Mouse (Mus musculus) heart, embryonic 15.5 days (tissue): Measurements from ENCODE around the gene Ift122. TPM values are rescaled to one million over a fixed set of nuclear protein-coding genes. Genes with fewer than 3 reads are reported as not detected.
A peak's percentile ranks its signal among the peaks of the same experiment; 100 is the strongest.
"Not testable (repeated sequence)": the region's sequence is repeated elsewhere in the genome, so short reads cannot be mapped to it uniquely, and the experiment has no call there.

Experiments
- ATAC-seq: fragments of 200-750 bp; cut with Nextera tagmentation; replicated peaks from 2 replicates; pipeline ENCODE4 v1.8.0; 2017; ENCODE audit warnings: low read depth, moderate TSS enrichment; ENCODE audit not compliant: insufficient number of reproducible peaks, insufficient read depth, low FRiP score
- H3K27ac ChIP-seq: fragments of 300-500 bp; sonication (generic); 2 replicates; pipeline ENCODE4 v1.5.1; 2015; ENCODE audit warnings: mild to moderate bottlenecking, inconsistent platforms
- H3K27me3 ChIP-seq: fragments of 300-500 bp; sonication (generic); 2 replicates; pipeline ENCODE4 v1.6.1; 2015; ENCODE audit warnings: inconsistent platforms
- H3K36me3 ChIP-seq: fragments of 300-500 bp; sonication (generic); 2 replicates; pipeline ENCODE4 v1.6.1; 2015; ENCODE audit warnings: mild to moderate bottlenecking, inconsistent platforms
- H3K4me1 ChIP-seq: fragments of 300-500 bp; sonication (generic); replicated peaks from 2 replicates; pipeline ENCODE4 v1.6.1; 2015; ENCODE audit warnings: inconsistent platforms
- H3K4me2 ChIP-seq: fragments of 300-500 bp; sonication (generic); 2 replicates; pipeline ENCODE4 v1.6.1; 2015; ENCODE audit warnings: inconsistent platforms, mild to moderate bottlenecking, moderate library complexity
- H3K4me3 ChIP-seq: fragments of 300-500 bp; sonication (generic); 2 replicates; pipeline ENCODE4 v1.5.1; 2015; ENCODE audit warnings: mild to moderate bottlenecking, inconsistent platforms
- H3K9ac ChIP-seq: fragments of 300-500 bp; sonication (generic); 2 replicates; pipeline ENCODE4 v1.6.1; 2015; ENCODE audit warnings: mild to moderate bottlenecking, inconsistent platforms
- H3K9me3 ChIP-seq: fragments of 300-500 bp; sonication (generic); replicated peaks from 2 replicates; pipeline ENCODE4 v1.6.1; 2016; ENCODE audit warnings: inconsistent platforms
- WGBS: fragments of 180-500 bp; shearing (Covaris S2); methylation state at CpG from one replicate; pipeline ENCODE4 v1.1.7; 2015; ENCODE audit warnings: mixed read lengths; 5-methylcytosine and 5-hydroxymethylcytosine counted together
- polyA plus RNA-seq: library from polyadenylated mRNA; unstranded; fragments of >200 nt; fragmentation: Nextera tagmentation; extraction: Ambion mirVana; gene quantifications from 2 replicates; pipeline ENCODE4 v1.2.1, GENCODE M21; 2015

The Ift122 gene
- polyA plus RNA-seq, 1 experiment from 2014 or later = 18.4 TPM

DNA sequence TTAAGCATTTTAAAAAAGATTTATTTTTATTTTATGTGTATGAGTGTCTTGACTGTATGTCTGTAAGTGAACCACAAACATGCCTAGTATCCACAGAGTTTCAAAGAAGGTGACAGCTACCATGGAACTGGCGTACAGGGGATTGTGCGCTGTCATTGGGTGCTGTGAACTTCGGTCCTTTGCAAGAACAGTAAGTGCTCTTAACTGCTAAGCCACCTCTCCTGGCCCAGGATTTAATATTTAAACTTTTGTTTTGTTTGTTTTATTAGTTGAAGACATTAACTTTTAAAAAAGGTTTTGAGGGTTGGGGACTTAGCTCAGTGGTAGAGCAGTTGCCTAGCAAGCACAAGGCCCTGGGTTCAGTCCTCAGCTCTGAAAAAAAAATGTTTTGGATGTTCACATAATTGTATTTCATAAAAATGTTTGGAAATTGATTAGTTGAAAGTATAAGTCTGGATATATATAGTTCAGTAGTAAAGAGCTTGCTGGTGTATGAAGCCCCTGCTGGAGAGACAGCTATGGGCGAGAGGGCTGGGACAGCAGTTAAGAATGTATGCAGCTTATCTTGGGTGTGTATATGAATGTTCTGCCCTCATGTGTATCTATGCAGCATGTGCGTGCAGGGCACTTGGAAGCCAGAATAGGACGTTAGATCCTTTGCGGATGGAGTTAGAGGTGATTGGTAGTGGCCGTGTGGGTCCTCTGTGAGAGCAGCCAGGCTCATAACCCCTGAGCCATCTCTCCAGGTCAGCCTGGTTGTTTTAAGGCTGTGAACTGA is 31.9 kb upstream of the Ift122 start:
- Histone ChIP-seq H3K36me3 (no peaks in the 10 kb centered on the region), H3K27me3 (no peaks in the 10 kb centered on the region; the same call in 1 of the 2 replicates), H3K4me2 (no peak overlapping the region), H3K27ac (no peak overlapping the region), H3K9me3 (no peaks in the 10 kb centered on the region), H3K4me3 (no peak overlapping the region), H3K9ac (no peak overlapping the region), H3K4me1 (peaks cover 7% of the 10 kb centered on the region; the same call in 1 of the 2 replicates)
- ATAC-seq = no peak
- WGBS = 79% methylated on average over 8 of the region's 8 CpGs

DNA sequence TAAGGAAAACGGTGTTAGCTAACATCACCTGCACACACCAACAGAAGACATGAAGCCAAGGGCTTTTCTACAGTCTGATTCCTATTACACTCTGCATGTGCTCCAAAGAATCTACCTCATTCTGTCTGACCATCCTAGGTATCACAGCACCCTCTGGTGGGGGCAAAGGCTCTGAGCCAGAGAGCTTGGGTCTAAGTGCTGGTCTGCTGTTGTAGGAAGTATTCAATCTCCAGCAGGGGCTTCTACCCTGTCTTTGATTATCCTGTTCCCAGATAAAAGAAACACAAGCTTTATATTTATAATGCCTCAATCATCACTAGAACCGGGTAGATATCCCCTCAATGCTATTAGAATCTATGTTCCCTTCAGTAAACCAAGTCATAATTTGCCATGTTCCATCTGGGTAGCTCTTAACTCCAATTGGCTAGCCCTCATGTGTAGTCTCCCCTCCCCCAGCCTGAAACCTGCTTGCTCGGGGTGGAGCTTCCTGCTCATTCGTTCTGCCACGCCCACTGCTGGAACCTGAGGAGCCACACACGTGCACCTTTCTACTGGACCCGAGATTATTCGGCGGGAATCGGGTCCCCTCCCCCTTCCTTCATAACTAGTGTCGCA is 29.3 kb upstream of the Ift122 start:
- H3K9ac ChIP-seq, H3K4me1 ChIP-seq, H3K27me3 ChIP-seq, H3K36me3 ChIP-seq, H3K9me3 ChIP-seq, H3K27ac ChIP-seq: not testable (repeated sequence)
- Histone ChIP-seq H3K4me3 (peak overlapping the region; percentile 33), H3K4me2 (peak overlapping the region; percentile 59)
- WGBS = 3% methylated on average over 5 of the region's 11 CpGs
- ATAC-seq = peak; percentile 89

- H3K27me3 ChIP-seq = no peaks in the 10 kb centered on the region
- H3K27ac ChIP-seq = no peak overlapping the region
- no peak overlapping the region for H3K4me3 ChIP-seq
- H3K4me1 ChIP-seq = no peaks in the 10 kb centered on the region
- no peak for ATAC-seq
- no peaks in the 10 kb centered on the region for H3K36me3 ChIP-seq
- H3K4me2 ChIP-seq = no peak overlapping the region
- 85% methylated on average over 6 of the region's 6 CpGs for WGBS
- no peaks in the 10 kb centered on the region for H3K9me3 ChIP-seq
- no peak overlapping the region for H3K9ac ChIP-seq
Observed at GRCm38 (mm10) chr6:115830779-115831601, 22.3 kb upstream of the Ift122 start.

- Histone ChIP-seq H3K4me2 (no peak overlapping the region), H3K4me3 (no peak overlapping the region), H3K4me1 (no peaks in the 10 kb centered on the region), H3K9me3 (no peaks in the 10 kb centered on the region), H3K27ac (no peak overlapping the region), H3K9ac (no peak overlapping the region), H3K36me3 (no peaks in the 10 kb centered on the region), H3K27me3 (no peaks in the 10 kb centered on the region)
- WGBS = 87% methylated on average over 2 of the region's 2 CpGs
- no peak for ATAC-seq
Observed at GRCm38 (mm10) chr6:115832152-115832850, 21.0 kb upstream of the Ift122 start.

DNA sequence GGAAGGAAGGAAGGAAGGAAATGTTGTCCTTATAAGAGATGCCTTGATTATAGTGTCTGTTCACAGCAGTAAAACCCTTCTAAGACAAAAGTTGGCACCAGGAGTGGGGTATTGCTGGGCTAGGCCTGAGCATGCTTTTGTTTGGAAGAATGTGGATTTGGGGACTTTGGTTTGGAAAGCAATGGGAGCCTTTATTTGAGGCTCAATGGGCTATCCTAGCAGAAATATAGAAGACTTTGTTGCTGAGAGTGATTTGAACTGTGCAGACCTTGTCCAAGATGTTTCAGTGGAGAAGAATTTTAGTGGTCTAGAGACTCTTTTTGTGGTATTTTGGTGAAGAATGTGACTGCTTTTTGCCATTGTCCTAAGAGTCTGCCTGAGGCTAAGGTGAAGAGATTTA is 19.4 kb upstream of the Ift122 start:
- H3K27ac ChIP-seq = no peak overlapping the region
- no peaks in the 10 kb centered on the region for H3K36me3 ChIP-seq
- ATAC-seq = no peak
- no peaks in the 10 kb centered on the region for H3K9me3 ChIP-seq
- H3K27me3 ChIP-seq = no peaks in the 10 kb centered on the region
- no peak overlapping the region for H3K9ac ChIP-seq
- no peak overlapping the region for H3K4me2 ChIP-seq
- H3K4me1 ChIP-seq = peaks cover 12% of the 10 kb centered on the region
- H3K4me3 ChIP-seq = no peak overlapping the region

- peak; percentile 84 for ATAC-seq
- peak within 1 kb of the TSS; percentile 85 for H3K4me2 ChIP-seq
- H3K9me3 ChIP-seq = no peaks in the 10 kb centered on the region
- H3K27ac ChIP-seq = peak within 1 kb of the TSS; percentile 48
- H3K4me3 ChIP-seq = peak within 1 kb of the TSS; percentile 54
- H3K36me3 ChIP-seq = peaks cover 16% of the 10 kb centered on the region
- WGBS = 2% methylated on average over 19 of the region's 19 CpGs
- no peaks in the 10 kb centered on the region for H3K27me3 ChIP-seq
- peaks cover 12% of the 10 kb centered on the region for H3K4me1 ChIP-seq
- H3K9ac ChIP-seq = peak within 1 kb of the TSS; percentile 42; the same call in 1 of the 2 replicates
Observed at GRCm38 (mm10) chr6:115838161-115838597, 15.1 kb upstream of the Ift122 start, which contains the start of gene Efcab12. Gene Efcab12, minus strand, starts transcription at chr6:115838412.

DNA sequence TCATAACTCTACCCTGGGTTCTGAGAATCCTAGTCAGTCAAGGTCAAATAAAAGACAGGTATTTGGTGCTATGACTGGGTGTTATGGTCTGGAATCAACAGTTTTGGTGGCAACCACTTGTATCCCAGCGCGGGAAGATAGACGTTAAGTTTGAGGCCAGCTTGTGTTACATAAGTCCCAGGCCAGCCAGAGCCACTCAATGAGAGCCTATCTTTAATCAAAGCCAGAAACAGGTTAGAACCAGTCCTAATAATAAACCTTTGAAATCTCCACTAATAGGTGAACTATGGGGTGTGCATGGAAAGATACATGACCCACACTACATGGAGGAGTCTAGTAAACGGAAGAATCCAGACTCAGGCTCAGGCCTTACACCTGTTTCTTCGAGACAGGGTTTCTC is 14.5 kb upstream of the Ift122 start:
- H3K4me1 ChIP-seq = peaks cover 12% of the 10 kb centered on the region
- H3K9ac ChIP-seq = no peak overlapping the region
- WGBS = 61% methylated on average over 5 of the region's 5 CpGs
- peak overlapping the region; percentile 85 for H3K4me2 ChIP-seq
- no peaks in the 10 kb centered on the region for H3K27me3 ChIP-seq
- no peaks in the 10 kb centered on the region for H3K9me3 ChIP-seq
- H3K27ac ChIP-seq = peak overlapping the region; percentile 48; the same call in 1 of the 2 replicates
- H3K36me3 ChIP-seq = peaks cover 22% of the 10 kb centered on the region
- ATAC-seq = no peak
- peak overlapping the region; percentile 54 for H3K4me3 ChIP-seq

GRCm38 (mm10) chr6:115845006-115845405 is 8.3 kb upstream of the Ift122 start:
- H3K36me3 ChIP-seq = peaks cover 35% of the 10 kb centered on the region
- WGBS = 91% methylated on average over 4 of the region's 4 CpGs
- no peak overlapping the region for H3K27ac ChIP-seq
- H3K4me3 ChIP-seq = no peak overlapping the region
- ATAC-seq = no peak
- no peak overlapping the region for H3K4me2 ChIP-seq
- H3K27me3 ChIP-seq = no peaks in the 10 kb centered on the region
- peaks cover 12% of the 10 kb centered on the region for H3K4me1 ChIP-seq
- no peaks in the 10 kb centered on the region for H3K9me3 ChIP-seq
- no peak overlapping the region for H3K9ac ChIP-seq

GRCm38 (mm10) chr6:115846640-115847411 is 6.4 kb upstream of the Ift122 start:
- peak overlapping the region; percentile 7; the same call in 1 of the 2 replicates for H3K27ac ChIP-seq
- H3K4me2 ChIP-seq = no peak overlapping the region
- H3K27me3 ChIP-seq = no peaks in the 10 kb centered on the region
- 36% methylated on average over 8 of the region's 8 CpGs for WGBS
- no peak overlapping the region for H3K9ac ChIP-seq
- H3K4me3 ChIP-seq = no peak overlapping the region
- ATAC-seq = no peak
- H3K9me3 ChIP-seq = no peaks in the 10 kb centered on the region
- H3K4me1 ChIP-seq = peaks cover 12% of the 10 kb centered on the region
- H3K36me3 ChIP-seq = peaks cover 32% of the 10 kb centered on the region

- Histone ChIP-seq H3K4me2 (no peak overlapping the region), H3K27me3 (no peaks in the 10 kb centered on the region), H3K27ac (no peak overlapping the region), H3K9ac (no peak overlapping the region), H3K4me1 (peaks cover 24% of the 10 kb centered on the region), H3K4me3 (no peak overlapping the region), H3K36me3 (peaks cover 13% of the 10 kb centered on the region; the same call in 1 of the 2 replicates), H3K9me3 (no peaks in the 10 kb centered on the region)
- no peak for ATAC-seq
- WGBS = 90% methylated on average over 10 of the region's 10 CpGs
Observed at GRCm38 (mm10) chr6:115848598-115849304, 4.5 kb upstream of the Ift122 start.
